Mouse (Mus musculus) midbrain, embryonic 11.5 days (tissue): ENCODE measurements around the gene Slc4a5. TPM values are rescaled to one million over a fixed set of nuclear protein-coding genes. Genes with fewer than 3 reads are reported as not detected.

Source experiments
- ATAC-seq: fragments of 200-750 bp; cut with Nextera tagmentation; 2 replicates; pipeline ENCODE4 v1.8.0; 2017; ENCODE audit warnings: moderate TSS enrichment, moderate library complexity; ENCODE audit not compliant: low FRiP score
- DNase-seq: peaks from one replicate; pipeline ENCODE4 v3.0.0; 2015; ENCODE audit warnings: low spot score; ENCODE audit errors: missing footprints
- H3K27ac ChIP-seq: fragments of 300-500 bp; sonication (generic); 2 replicates; pipeline ENCODE4 v1.5.1; 2014; ENCODE audit warnings: low read depth, low read length
- H3K27me3 ChIP-seq: fragments of 300-500 bp; sonication (generic); 2 replicates; pipeline ENCODE4 v1.6.1; 2014; ENCODE audit warnings: mild to moderate bottlenecking, low read length, moderate library complexity, mixed read lengths; ENCODE audit not compliant: control insufficient read depth, insufficient read depth
- H3K36me3 ChIP-seq: fragments of 300-500 bp; sonication (generic); 2 replicates; pipeline ENCODE4 v1.6.1; 2014; ENCODE audit warnings: mild to moderate bottlenecking, low read length, moderate library complexity, mixed read lengths; ENCODE audit not compliant: control insufficient read depth, insufficient read depth
- H3K4me1 ChIP-seq: fragments of 300-500 bp; sonication (generic); 2 replicates; pipeline ENCODE4 v1.6.1; 2014; ENCODE audit warnings: low read length; ENCODE audit not compliant: control insufficient read depth, insufficient read depth
- H3K4me2 ChIP-seq: fragments of 300-500 bp; sonication (generic); 2 replicates; pipeline ENCODE4 v1.6.1; 2014; ENCODE audit warnings: mild to moderate bottlenecking, moderate library complexity
- H3K4me3 ChIP-seq: fragments of 300-500 bp; sonication (generic); 2 replicates; pipeline ENCODE4 v1.5.1; 2014; ENCODE audit warnings: low read depth, low read length
- H3K9ac ChIP-seq: fragments of 300-500 bp; sonication (generic); 2 replicates; pipeline ENCODE4 v1.6.1; 2014; ENCODE audit warnings: low read length
- H3K9me3 ChIP-seq: fragments of 300-500 bp; sonication (generic); 2 replicates; pipeline ENCODE4 v1.6.1; 2016; ENCODE audit warnings: low read length; ENCODE audit not compliant: control insufficient read depth
- WGBS: fragments of 180-500 bp; shearing (Covaris S2); extraction: QIAGEN DNeasy Blood & Tissue Kit; methylation state at CpG from one replicate; pipeline ENCODE4 v1.1.7; 2014; 5-methylcytosine and 5-hydroxymethylcytosine counted together
- polyA plus RNA-seq: library from polyadenylated mRNA; unstranded; fragments of >200 nt; fragmentation: Nextera tagmentation; extraction: Ambion mirVana; gene quantifications from 2 replicates; pipeline ENCODE4 v1.2.1, GENCODE M21; 2014

The Slc4a5 gene
- polyA plus RNA-seq, 1 experiment from 2014 or later = 0.68 TPM

DNA sequence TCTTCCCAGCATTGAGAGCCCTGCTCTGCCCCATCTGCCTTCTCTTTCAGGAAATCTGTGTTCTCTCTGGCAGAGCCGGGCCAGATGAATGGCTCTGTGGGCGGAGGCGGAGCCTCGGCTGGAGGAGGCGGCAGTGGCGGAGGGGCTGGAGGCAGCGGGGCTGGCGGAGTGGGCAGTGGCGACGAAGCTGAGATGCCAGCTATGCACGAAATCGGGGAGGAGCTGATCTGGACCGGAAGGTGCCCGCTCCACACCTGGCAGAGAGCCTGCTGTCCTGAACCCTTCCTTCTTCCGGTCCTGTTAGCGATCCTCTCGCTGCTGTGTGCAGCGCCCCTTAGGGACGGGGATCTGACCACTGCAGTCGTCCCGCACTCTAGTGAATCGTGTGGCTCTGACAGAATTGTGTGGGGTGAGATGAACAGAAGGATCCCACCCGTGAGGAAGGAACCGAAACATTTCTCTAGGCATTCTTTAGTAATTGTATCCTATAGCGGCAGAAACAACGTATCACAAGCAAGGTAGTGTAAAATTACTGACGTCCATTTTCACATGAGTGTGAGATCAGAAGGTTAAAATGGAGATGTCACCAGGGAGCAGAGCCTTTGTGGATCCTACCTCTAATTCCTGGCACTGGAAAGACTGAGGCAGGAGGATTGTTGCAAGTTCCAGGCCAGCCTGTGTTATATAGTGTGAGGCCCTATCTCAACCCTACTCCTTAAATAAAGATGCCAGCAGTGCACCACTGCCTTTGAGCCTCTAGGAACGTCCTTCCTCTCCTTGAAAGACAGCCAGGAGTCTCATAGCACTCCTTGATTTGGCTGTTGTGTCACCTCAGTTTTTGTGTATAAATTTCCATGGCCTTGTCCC lies 48.7 kb downstream of the Slc4a5 start:
- Histone ChIP-seq H3K27ac (peak overlapping the region; percentile 54), H3K4me1 (peaks cover 2% of the 10 kb centered on the region; the same call in 1 of the 2 replicates), H3K36me3 (no peaks in the 10 kb centered on the region), H3K9me3 (no peaks in the 10 kb centered on the region), H3K4me2 (peak overlapping the region; percentile 64), H3K4me3 (peak overlapping the region; percentile 58), H3K9ac (peak overlapping the region; percentile 76), H3K27me3 (no peaks in the 10 kb centered on the region)
- DNase-seq (peak; percentile 97), ATAC-seq (peak; percentile 94)
- 4% methylated on average over 28 of the region's 28 CpGs for WGBS

DNA sequence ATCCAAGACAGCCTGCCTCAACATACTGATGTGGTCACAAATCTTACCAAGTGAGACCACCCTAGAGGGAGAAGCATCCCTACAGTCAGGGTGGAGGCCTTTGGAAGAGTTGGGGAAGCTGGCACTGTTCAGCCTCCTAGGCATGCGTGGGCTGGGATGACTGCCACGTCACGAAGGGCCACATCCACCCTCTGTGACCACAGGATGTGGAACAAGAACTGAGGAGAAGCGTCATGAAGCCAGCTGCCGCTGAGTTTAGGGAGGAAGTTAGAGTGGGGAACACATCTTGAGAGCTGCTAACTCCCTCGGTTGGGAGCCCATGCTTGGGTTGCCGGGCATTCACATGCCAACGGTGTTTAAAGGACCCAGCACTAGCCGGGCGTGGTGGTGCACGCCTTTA lies 54.1 kb downstream of the Slc4a5 start:
- Histone ChIP-seq H3K9me3 (no peaks in the 10 kb centered on the region), H3K4me3 (no peak overlapping the region), H3K9ac (no peak overlapping the region), H3K4me2 (no peak overlapping the region), H3K27ac (no peak overlapping the region), H3K27me3 (no peaks in the 10 kb centered on the region), H3K36me3 (no peaks in the 10 kb centered on the region), H3K4me1 (no peaks in the 10 kb centered on the region)
- no peak for ATAC-seq
- WGBS = 92% methylated on average over 11 of the region's 11 CpGs
- peak; percentile 61 for DNase-seq

DNA sequence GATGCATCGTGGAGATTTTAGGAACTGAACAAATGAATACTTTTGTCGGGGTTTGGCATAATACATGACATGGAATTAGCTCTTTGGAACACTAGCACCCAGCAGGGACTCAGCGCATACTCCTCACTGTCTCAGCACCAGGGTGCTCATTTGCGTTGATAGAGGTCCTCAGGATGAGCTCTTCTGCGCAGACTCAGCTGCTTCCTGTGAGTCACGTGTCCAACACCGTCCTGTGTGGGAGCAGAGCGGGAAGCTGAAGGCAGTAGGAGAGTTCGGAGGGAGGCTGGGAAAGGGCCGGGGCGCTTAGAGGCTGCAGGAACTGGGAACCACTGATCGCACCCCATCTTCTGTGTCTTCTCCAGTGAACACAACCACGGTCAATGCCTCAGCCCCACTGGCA lies 57.5 kb downstream of the Slc4a5 start:
- Histone ChIP-seq H3K9ac (no peak overlapping the region), H3K4me1 (no peaks in the 10 kb centered on the region), H3K27ac (no peak overlapping the region), H3K4me3 (no peak overlapping the region), H3K36me3 (no peaks in the 10 kb centered on the region), H3K4me2 (no peak overlapping the region), H3K9me3 (no peaks in the 10 kb centered on the region; the same call in 1 of the 2 replicates), H3K27me3 (no peaks in the 10 kb centered on the region)
- ATAC-seq = no peak
- WGBS = 66% methylated on average over 13 of the region's 13 CpGs
- DNase-seq = peak; percentile 66

DNA sequence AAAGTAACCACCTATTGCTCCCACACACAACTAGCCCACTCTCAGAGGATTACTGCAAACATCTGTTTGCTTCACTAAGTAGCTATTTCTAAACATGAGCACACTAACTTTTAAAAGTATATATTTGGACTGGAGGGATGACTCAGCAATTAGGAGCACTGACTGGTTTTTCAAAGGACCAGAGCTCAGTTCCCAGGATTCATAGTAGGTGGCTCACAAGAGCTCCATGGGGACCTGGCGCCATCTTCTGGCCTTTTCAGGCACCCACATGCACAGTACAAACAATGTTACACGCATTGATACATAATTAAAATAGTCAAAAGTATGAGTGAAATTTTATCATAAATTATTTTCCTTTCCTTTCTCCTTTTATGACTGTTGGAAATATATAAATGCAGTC lies 59.3 kb downstream of the Slc4a5 start:
- Histone ChIP-seq H3K4me3 (no peak overlapping the region), H3K4me2 (no peak overlapping the region), H3K9me3 (no peaks in the 10 kb centered on the region; the same call in 1 of the 2 replicates), H3K27me3 (no peaks in the 10 kb centered on the region), H3K36me3 (no peaks in the 10 kb centered on the region), H3K9ac (no peak overlapping the region), H3K4me1 (no peaks in the 10 kb centered on the region), H3K27ac (no peak overlapping the region)
- WGBS = 25% methylated on average over 2 of the region's 2 CpGs
- ATAC-seq (no peak), DNase-seq (no peak)

DNA sequence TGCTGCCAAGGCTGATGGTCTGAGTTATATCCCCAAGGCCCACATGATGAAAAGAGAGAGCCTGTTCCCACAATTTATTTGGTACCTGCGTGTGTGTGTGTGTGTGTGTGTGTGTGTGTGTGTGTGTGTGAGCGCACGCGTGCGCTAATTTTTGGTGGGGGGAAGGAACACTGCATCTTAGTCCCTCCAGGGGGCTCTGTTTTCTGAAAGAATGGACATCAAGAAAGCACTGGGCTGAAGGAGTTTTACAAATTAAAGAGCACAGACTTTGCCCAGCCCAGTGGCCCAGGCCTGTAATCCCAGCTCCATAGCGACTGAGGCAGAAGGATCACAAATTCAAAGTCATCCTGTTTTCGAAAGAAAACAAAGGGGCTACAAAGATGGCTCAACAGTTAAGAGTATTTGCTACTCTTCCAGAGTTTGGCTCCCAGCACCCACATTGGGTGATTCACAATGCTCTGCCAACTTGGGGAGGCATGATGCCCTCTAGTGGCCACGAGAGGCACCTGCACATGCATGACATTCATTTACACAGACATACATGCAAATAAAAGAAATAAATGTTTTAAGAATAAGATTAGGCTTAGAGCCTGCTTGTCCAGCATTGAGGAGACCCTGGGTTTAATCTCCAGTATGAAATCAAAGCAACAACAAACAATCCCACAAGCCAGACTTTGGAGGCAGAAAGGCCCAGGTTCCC lies 60.8 kb downstream of the Slc4a5 start:
- ATAC-seq = no peak
- no peaks in the 10 kb centered on the region for H3K27me3 ChIP-seq
- DNase-seq = peak; percentile 79

DNA sequence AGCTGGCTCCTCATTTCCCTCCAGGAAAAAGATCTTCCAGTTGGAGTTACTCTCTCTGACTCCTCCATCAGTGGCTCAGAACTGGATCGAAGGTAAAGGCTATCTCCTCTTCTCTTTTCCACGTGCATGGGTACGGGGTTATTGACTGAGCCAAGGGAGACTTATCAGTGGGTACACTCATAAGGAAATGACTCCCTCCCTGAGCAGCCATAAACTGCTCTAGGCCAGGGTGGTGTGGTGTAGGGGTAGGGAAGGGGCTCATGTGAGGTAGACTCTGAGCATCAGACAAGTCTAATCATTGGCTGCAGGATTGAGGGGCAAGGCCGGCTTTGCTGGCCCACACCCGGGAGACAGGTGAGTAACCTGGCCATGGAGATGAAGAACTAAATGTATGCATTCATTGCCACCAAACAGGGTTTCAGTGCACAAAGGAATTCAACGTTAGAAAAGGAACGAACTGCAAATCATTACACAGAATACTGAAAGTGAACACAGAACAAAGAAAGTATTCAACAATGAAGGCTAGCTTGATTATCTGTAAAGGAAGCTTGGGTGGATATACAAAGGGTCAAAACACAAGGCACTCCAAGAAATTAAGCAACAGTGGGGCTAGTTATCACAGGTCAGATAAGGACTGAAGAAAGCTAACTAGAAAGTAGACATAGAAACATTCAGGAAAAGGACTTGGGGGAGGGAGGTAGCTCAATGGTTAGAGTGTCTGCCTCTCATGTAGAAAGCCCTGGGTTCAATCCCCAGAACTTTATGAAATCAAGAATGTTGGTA lies 81.0 kb downstream of the Slc4a5 start:
- Histone ChIP-seq H3K4me2 (no peak overlapping the region), H3K27ac (no peak overlapping the region), H3K36me3 (no peaks in the 10 kb centered on the region; the same call in 1 of the 2 replicates), H3K27me3 (no peaks in the 10 kb centered on the region), H3K4me1 (no peaks in the 10 kb centered on the region), H3K4me3 (no peak overlapping the region), H3K9ac (no peak overlapping the region), H3K9me3 (no peaks in the 10 kb centered on the region)
- DNase-seq (peak; percentile 57), ATAC-seq (no peak)
- WGBS = 93% methylated on average over 7 of the region's 7 CpGs

More for the DNA sequence above, 60.8 kb downstream of the Slc4a5 start:
- H3K9ac ChIP-seq = no peak overlapping the region
- H3K4me2 ChIP-seq = no peak overlapping the region
- H3K36me3 ChIP-seq = no peaks in the 10 kb centered on the region
- WGBS = 74% methylated on average over 8 of the region's 8 CpGs
- no peaks in the 10 kb centered on the region for H3K4me1 ChIP-seq
- H3K9me3 ChIP-seq = no peaks in the 10 kb centered on the region; the same call in 1 of the 2 replicates
- no peak overlapping the region for H3K4me3 ChIP-seq
- H3K27ac ChIP-seq = no peak overlapping the region

DNA sequence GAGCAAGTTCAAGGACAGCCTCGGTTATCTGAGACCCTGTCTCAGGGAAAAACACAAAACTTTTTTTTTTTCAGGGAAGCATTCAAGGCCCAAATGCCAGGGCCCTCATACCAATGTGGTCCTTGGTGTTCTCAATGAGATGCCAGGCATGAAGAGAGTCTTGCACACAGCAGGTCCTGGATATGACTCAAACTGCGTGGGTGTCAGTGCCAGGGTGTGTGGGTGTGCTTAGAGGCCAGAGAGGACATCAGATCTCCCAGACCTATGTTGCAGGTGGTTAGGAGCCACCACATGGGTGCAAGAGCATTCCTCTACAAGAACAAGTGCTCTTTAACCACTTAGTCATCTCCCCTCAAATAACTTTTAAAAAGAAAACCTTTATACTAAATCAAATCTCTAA lies 81.7 kb downstream of the Slc4a5 start:
- Histone ChIP-seq H3K9me3 (no peaks in the 10 kb centered on the region), H3K9ac (no peak overlapping the region), H3K4me3 (no peak overlapping the region), H3K27me3 (no peaks in the 10 kb centered on the region), H3K4me1 (no peaks in the 10 kb centered on the region), H3K27ac (no peak overlapping the region), H3K4me2 (no peak overlapping the region), H3K36me3 (no peaks in the 10 kb centered on the region; the same call in 1 of the 2 replicates)
- ATAC-seq (no peak), DNase-seq (peak; percentile 44)
- WGBS = 93% methylated on average over 2 of the region's 2 CpGs

DNA sequence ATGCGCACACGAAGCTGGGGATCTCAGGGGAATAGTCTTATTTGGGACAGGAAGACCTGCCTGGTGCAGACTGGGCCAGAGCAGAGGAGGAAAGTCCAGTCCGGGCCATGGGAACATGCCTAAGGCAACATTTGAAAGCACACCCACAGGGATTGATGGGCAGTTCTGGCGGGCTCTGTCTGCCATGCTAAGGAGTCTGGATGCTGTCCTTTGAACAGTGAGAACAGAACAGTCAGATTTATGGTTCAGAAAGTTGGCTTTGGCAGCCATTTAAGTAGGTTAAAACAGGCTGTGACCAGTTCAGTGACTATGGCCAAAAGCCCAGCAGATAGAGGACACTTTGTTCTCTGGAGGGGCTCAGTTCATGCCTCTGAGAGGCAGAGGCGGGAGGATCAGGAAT lies 82.6 kb downstream of the Slc4a5 start:
- 94% methylated on average over 5 of the region's 5 CpGs for WGBS
- no peak for ATAC-seq
- Histone ChIP-seq H3K4me2 (no peak overlapping the region), H3K4me3 (no peak overlapping the region), H3K4me1 (no peaks in the 10 kb centered on the region), H3K36me3 (no peaks in the 10 kb centered on the region; the same call in 1 of the 2 replicates), H3K27me3 (no peaks in the 10 kb centered on the region), H3K9ac (no peak overlapping the region), H3K27ac (no peak overlapping the region), H3K9me3 (no peaks in the 10 kb centered on the region)
- no peak for DNase-seq
